Mouse (Mus musculus): Measurements from ENCODE around the gene St6galnac5.

GRCm38 (mm10) chr3:152888116-152888515, 93.9 kb downstream of the St6galnac5 start:
- no peak for TF ChIP-seq POLR2A (IDR thresholded peaks at IDR 0.05; ENCODE audit: insufficient read length, low read depth)
- TF ChIP-seq MYOG (IDR thresholded peaks at IDR 0.05; ENCODE audit: control insufficient read depth in 1 of 3, insufficient read depth in 1 of 3, insufficient read length in 2 of 3, low read depth in 2 of 3): no peak

Measured in myocyte (in vitro differentiated cells).